Mouse (Mus musculus) thymus, postnatal 14 days (tissue): Measurements from ENCODE around the gene Kif16b.

Experiments
- DNase-seq: peaks from one replicate; pipeline ENCODE4 v3.0.0; 2021

Gene Kif16b

DNA sequence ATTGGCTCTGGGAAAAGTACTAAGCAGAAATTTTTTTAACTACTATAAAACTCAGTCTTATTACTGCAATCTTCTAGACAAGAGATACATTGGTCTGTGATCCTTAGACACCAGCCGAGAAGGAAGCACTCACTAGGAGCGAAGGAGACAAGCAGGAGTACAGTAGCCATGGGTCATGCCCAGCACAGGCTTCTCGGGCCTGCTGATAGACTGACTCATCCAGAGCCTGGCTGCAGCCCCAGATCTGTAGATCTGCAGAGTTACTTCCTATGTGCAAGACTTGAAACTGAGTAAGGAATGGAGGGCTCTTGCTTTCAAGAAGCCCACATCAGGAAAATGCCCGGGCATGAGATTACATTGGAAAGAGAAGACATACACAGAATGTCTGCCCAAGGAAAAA, 169.0 kb downstream of the Kif16b start:
- DNase-seq, result no peak

DNA sequence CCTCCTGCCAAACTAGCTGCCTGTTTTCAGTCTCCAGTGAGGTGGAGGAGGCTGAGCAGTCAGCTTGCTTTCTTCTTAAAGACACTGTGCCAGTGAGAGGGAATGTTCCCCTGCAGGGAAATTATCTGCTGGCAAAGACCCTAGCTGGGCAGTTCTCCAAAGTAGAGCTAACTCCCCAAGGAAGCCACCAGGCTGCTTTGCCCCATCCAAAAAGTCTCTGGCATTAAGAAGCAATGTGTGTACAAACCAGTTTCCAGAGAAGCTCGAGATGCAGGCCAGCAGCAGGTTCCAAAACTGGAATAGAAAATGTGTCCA, 169.6 kb downstream of the Kif16b start:
- no peak for DNase-seq

DNA sequence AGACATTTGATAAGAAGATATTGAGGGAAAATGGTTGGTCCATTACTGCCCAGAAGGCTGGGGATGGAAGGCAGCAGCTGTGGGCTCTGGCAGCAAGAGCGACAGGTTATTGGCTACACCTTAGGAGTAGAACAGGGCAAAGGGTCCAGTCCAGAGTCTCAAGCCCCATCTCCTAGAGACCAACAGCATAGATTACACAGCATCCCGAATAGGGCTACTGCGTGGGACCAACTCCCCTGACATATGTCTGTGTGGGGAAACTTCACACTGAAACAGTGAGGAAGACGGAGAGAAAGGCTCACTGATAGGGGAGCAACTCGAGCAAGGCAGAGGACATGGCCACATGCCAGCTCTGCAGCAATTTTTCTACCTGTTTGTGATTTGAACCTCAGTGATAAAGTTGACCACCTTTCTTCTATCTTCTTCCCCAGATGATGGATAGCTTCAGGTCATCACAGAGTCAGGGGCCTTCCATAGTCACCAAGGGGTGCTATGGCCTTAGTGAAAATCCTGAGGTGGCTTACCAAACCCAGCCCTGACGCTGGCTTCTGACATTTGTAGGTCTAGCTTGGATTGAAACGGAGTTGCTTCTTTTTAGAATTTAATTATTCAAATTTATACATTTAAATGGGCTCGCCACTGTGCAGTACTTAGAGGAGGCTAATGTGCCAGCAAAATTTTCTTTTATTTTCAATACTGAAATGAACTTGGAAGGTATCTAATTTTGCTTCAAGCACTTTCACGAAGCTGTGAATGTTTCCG, 170.1 kb downstream of the Kif16b start:
- no peak for DNase-seq

GRCm38 (mm10) chr2:142724215-142725001, 176.9 kb downstream of the Kif16b start:
- no peak for DNase-seq

GRCm38 (mm10) chr2:142720174-142720573, 181.2 kb downstream of the Kif16b start:
- DNase-seq, result no peak

GRCm38 (mm10) chr2:142718998-142719397, 182.3 kb downstream of the Kif16b start:
- no peak for DNase-seq

- DNase-seq, result no peak
Measured at GRCm38 (mm10) chr2:142717591-142717990, 183.7 kb downstream of the Kif16b start.

DNA sequence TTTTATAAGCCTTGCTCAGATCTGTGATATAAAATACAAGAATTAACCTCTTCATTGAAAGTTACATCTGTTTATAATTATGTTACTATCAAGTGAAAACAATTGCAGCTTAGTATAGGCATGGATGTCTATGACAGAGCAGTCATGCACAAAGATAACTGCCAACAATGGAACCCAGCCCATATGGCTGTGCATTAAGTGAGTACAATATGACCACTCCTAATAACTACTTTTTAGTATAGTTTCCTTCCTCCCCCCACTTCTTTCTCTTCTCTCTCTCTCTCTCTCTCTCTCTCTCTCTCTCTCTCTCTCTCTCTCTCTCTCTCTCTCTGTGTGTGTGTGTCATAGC, 185.4 kb downstream of the Kif16b start:
- DNase-seq, result no peak

- no peak for DNase-seq
Measured at GRCm38 (mm10) chr2:142715186-142715911, 186.0 kb downstream of the Kif16b start.

GRCm38 (mm10) chr2:142712727-142713126, 188.6 kb downstream of the Kif16b start:
- DNase-seq, result no peak

GRCm38 (mm10) chr2:142709326-142709725, 192.0 kb downstream of the Kif16b start:
- DNase-seq, result no peak

DNA sequence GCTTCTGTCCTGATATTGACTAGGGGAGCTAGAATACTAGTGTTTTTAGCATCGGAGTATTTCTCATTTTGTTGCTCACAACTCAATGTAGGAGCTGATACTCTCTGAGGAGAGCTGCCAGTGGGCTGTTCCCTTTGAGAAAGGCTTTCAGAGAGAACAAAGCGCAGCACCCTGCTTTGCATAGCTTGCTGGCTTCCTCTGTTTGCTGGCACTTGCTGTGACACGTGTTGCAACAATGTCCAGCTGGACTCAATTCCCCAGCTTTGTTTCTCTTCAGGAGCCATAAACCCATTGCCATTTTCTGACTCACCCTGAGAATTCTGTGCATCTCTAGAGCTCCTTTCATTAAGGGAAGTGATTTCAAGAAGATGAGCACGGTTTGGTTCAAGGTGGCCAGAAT, 200.6 kb downstream of the Kif16b start:
- no peak for DNase-seq

GRCm38 (mm10) chr2:142698650-142699049, 202.7 kb downstream of the Kif16b start:
- no peak for DNase-seq

- no peak for DNase-seq
Measured at GRCm38 (mm10) chr2:142694936-142695331, 206.4 kb downstream of the Kif16b start.

DNA sequence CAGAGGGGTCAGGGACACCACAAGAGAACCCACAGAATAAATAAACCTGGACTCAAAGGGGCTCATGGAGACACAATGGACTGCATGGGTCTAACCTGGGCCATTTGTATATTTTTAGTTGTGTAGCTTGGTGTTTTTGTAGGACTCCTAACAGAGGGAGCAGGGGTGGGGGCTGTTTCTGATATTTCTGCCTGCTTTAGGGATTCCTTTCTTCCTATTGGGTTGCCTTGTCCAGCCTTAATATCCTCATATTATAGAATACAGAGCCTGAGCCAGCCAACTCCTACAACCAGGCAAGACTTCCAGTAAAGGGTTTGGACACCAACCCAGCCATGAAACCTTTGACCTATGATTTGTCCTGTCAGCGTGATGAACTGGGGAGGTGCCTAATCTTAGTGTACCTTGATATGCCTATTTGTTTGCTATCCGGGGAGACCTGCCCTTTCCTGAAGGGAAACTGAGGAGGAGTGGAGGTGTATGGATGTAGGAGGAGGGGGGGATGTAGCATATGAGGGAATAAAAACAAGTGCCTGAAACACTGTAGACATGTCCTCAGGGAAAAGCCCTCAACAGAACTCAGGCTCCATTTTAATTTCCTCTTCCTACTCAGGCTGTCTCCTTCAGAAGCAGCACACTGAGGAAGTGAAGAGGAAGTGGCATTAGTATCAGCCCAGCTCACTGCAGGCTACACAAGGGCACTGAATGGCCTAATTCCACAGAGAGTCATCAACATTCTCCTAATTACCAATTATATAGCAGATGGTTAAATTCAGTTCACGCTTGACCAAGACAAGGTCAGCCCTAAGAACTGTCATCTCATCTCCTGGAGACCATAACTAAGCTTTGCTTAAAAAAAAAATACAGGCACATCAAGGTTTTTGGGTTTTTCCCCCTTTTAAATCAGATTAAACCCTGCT, 207.1 kb downstream of the Kif16b start:
- DNase-seq, result no peak

- no peak for DNase-seq
Measured at GRCm38 (mm10) chr2:142693461-142693860, 207.9 kb downstream of the Kif16b start.

DNA sequence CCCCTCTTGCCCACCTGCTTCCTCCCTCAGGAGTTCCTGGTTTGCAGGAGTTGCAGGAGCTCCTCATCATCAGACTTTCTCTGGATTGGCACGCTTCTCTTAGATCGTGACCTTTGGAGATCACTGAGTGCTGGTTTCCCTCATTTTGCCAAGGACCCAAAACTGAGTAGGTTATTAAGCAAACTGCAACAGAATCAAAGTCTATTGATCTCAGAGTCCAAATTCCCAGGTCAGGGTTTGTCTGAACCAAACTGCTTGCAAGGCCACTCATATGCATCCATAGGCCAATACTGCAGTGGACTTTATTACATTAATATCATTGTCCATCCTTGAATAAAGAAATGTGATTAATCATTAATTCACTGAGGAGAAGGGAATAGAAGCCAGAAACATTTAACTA, 211.8 kb downstream of the Kif16b start:
- no peak for DNase-seq

GRCm38 (mm10) chr2:142687936-142688514, 213.3 kb downstream of the Kif16b start:
- no peak for DNase-seq

DNA sequence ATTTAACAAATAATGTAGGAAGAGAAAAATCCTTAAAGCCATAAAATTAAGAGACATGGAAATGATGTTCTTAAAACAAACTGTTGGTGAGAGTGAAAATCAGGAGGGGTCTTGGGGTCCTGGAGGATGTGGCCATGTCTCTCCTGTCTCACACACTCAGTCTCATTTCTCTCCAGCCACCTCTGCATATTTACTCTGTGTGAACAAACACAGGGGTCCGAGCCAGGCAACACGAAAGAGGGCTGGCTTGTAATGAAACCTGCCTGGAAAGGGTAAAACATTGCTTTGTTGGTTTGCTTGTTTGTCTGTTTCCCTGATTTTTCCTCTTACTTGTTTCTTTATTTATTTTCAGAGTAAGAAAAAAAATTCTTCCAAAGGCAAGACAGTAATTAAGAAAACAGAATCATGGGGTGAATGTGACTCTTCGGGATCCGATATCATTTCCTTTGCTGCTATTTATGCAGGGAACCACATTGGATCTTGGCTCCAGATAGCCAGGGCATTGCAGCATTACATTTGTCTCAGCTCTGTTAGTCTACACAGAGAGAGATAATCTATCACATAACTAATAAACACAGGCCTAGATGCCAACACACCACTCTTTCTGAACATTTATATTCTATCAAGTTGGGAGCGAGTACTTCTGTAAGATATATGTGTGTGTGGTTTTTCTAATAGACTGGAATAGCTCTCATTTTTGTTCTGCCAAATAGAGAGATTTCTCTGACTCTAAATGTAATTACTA, 218.2 kb downstream of the Kif16b start:
- no peak for DNase-seq

DNA sequence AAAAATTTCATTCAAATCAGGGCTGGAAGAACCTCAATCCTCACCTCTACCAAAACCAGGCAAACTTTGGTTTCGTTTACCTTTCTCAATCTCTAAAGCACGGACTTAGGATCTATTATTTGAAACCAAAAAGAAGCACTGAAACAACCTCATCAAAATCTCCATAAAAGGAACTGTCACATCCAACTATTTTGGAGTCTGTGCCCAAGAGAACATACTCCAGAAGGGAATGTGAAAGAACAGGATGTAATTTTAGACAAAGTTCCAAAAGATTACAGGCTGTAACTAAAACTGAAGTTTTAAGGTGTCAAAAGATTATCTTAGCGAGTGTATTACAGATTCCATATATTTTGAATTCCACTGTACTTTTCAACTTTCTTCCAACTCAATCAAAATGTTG, 232.9 kb downstream of the Kif16b start:
- DNase-seq, result no peak

DNA sequence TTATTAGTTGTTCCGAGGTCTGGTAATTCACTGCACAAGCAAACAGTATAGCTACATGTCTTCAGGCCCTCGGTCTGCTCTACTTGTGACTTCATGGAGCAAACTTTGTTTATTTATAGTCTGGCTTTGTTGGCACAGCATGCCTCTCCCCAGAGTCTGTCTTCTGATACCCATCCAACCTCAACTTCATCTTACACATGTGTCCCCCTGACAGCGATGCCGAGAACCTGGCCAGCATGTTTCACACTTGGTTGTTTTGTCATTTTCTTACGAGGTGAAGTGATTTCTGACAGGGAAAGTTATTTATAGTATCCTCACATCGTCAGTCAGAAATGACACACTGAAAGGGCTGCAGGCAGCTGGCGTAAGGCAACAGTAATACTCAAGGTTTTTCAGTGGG, 249.7 kb downstream of the Kif16b start:
- DNase-seq, result no peak

DNA sequence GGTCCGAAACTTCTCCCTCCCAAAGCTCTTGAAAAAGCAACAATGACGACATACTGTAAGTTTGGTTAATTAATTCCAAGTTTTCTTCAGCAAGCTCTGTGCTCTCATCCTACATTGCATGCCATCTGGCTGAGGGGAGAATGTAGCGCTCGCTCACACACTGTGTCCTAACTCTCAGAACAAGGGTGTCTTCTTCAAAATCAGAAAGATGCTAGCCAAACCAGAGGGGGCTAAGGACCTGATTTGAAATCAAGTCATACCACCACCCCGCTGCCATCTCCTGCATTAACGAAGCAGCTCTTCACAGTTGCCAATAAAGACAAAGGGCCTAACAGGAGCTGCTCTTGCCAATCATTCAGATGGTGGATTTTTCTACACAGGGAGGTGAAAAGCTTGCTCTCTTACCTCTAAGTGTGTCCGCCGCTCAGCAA, 253.3 kb downstream of the Kif16b start:
- no peak for DNase-seq
